ENCODE assay signal across 7 mouse cellular contexts in the genomic region with DNA sequence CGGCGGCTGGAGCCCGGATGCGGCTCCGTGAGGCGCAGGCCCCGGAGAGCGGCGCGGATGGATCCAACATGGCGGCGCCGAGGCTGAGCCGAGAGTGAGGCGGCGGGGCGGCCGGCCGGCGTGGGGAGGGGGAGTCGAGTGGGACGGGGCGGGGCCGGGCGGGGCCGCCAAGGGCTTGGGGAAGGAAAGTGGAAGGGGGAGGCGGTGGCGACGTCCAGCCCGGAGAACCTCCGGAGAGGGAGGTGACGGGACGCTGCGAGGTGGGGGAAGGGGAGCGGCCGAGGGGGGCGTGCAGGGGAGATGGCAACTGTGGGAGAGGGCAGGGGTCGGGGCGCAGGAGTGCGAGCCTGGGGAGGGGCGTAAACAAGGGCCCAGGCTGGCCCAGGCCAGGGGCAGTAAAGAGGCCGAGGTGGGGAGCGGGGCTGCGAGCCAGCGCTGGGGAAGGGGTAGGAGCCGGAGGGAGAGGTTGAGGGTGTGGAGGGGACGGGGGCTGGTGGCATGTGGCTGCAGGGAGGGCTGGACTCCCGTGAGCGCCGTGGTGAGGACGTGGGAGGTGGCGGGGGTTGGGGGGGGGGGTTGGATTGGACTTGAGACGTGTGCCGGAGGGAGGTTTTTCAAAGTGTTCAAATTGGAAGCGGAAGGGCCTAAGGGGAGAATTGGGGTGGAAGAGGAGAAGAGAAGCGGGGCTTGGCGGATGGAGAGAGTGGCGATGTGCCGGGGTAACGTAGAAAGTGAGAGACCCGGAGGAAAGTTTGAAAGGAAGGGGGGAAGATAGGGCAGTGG. TPM values are rescaled to one million over a fixed set of nuclear protein-coding genes. Genes with fewer than 3 reads are reported as not detected.
A peak's percentile ranks its signal among the peaks of the same experiment; 100 is the strongest.
DNase-seq lines count a peak whose midpoint lies in the region; ATAC-seq lines count a peak whose summit lies in the region.

No protein-coding gene starts in this region.

- H3K4me2 ChIP-seq in forebrain, embryonic 12.5 days = peak overlapping the region; percentile 85
- peak overlapping the region; percentile 96 for H3K4me2 ChIP-seq in intestine, embryonic 16.5 days (ENCODE audit: low read depth, low read length)

- no peaks in the 10 kb centered on the region for H3K9me3 ChIP-seq in forebrain, embryonic 12.5 days
- no peaks in the 10 kb centered on the region for H3K9me3 ChIP-seq in intestine, embryonic 16.5 days (ENCODE audit: control insufficient read depth, low read length)

- peak overlapping the region; percentile 98 for H3K27ac ChIP-seq in brown adipose tissue, adult 24 weeks (replicated peaks; ENCODE audit: low read depth, low read length)
- peak overlapping the region; percentile 99 for H3K27ac ChIP-seq in forebrain, embryonic 12.5 days
- peak overlapping the region; percentile 100 for H3K27ac ChIP-seq in intestine, embryonic 16.5 days (ENCODE audit: low read length)

- H3K9ac ChIP-seq in forebrain, embryonic 12.5 days = peak overlapping the region; percentile 92
- H3K9ac ChIP-seq in intestine, embryonic 16.5 days (ENCODE audit: low read depth, low read length) = peak overlapping the region; percentile 99

- WGBS in forebrain, embryonic 12.5 days = under 1% methylated on average over 49 of the region's 61 CpGs
- under 1% methylated on average over 61 of the region's 61 CpGs for WGBS in intestine, embryonic 16.5 days

- peaks cover 9% of the 10 kb centered on the region; the same call in 1 of the 2 replicates for H3K36me3 ChIP-seq in forebrain, embryonic 12.5 days (replicated peaks)
- no peaks in the 10 kb centered on the region for H3K36me3 ChIP-seq in intestine, embryonic 16.5 days (ENCODE audit: control insufficient read depth, insufficient read depth, low read length)

- peak overlapping the region; percentile 87 for H3K4me3 ChIP-seq in brown adipose tissue, adult 24 weeks (ENCODE audit: insufficient read depth, low read depth, low read length)
- peak overlapping the region; percentile 76 for H3K4me3 ChIP-seq in forebrain, embryonic 12.5 days (replicated peaks)
- peak overlapping the region; percentile 87 for H3K4me3 ChIP-seq in intestine, embryonic 16.5 days (ENCODE audit: low read length)

- ATAC-seq in forebrain, embryonic 12.5 days (ENCODE audit: low FRiP score) = peak; percentile 89
- peak; percentile 87 for ATAC-seq in intestine, embryonic 16.5 days

- H3K4me1 ChIP-seq in brown adipose tissue, adult 24 weeks (ENCODE audit: control insufficient read depth, insufficient read depth, insufficient read length, low read length) = no peaks in the 10 kb centered on the region; the same call in 1 of the 2 replicates
- H3K4me1 ChIP-seq in forebrain, embryonic 12.5 days = peaks cover 45% of the 10 kb centered on the region
- peaks cover 17% of the 10 kb centered on the region for H3K4me1 ChIP-seq in intestine, embryonic 16.5 days (ENCODE audit: control insufficient read depth, insufficient read depth, low read length)

- no peaks in the 10 kb centered on the region for H3K27me3 ChIP-seq in forebrain, embryonic 12.5 days
- no peaks in the 10 kb centered on the region for H3K27me3 ChIP-seq in intestine, embryonic 16.5 days (replicated peaks; ENCODE audit: control insufficient read depth, insufficient read depth, low read length)

- peak; percentile 82 for DNase-seq in urinary bladder, postnatal 14 days (ENCODE audit: low spot score)
- DNase-seq in urinary bladder, adult 18-20 months (ENCODE audit: low spot score in 2 of 2) = no peak
- peak; percentile 83 for DNase-seq in lung, postnatal 10 days
- peak; percentile 13 to 39 for DNase-seq in spleen, postnatal 36 days (ENCODE audit: low spot score in 2 of 2)

RNA-seq across cellular contexts. Expression of a gene that starts 0.7 kb away (rescaled TPM):
- polyA plus RNA-seq in brown adipose tissue, adult 24 weeks (2012; ENCODE audit: insufficient read depth, insufficient read length, missing spikeins) = 22.3 and 27.1 TPM in 2 replicates
- polyA plus RNA-seq in forebrain, embryonic 12.5 days (2016; fragmentation: Nextera tagmentation; extraction: Ambion mirVana) = 48.5 and 51.0 TPM in 2 replicates
- polyA plus RNA-seq in intestine, embryonic 16.5 days (2015; fragmentation: Nextera tagmentation; extraction: Ambion mirVana) = 42.6 and 46.8 TPM in 2 replicates

RNA-seq across cellular contexts. Expression of a gene that starts 15.8 kb away (rescaled TPM):
- polyA plus RNA-seq in brown adipose tissue, adult 24 weeks (2012; ENCODE audit: insufficient read depth, insufficient read length, missing spikeins) = 41.1 and 62.5 TPM in 2 replicates
- polyA plus RNA-seq in forebrain, embryonic 12.5 days (2016; fragmentation: Nextera tagmentation; extraction: Ambion mirVana) = 46.4 and 48.7 TPM in 2 replicates
- 57.6 and 60.9 TPM in 2 replicates for polyA plus RNA-seq in intestine, embryonic 16.5 days (2015; fragmentation: Nextera tagmentation; extraction: Ambion mirVana)

RNA-seq across cellular contexts. Expression of a gene that starts 15.8 kb away (rescaled TPM):
- polyA plus RNA-seq in brown adipose tissue, adult 24 weeks (2012; ENCODE audit: insufficient read depth, insufficient read length, missing spikeins) = 73.2 and 83.7 TPM in 2 replicates
- 167 and 178 TPM in 2 replicates for polyA plus RNA-seq in forebrain, embryonic 12.5 days (2016; fragmentation: Nextera tagmentation; extraction: Ambion mirVana)
- polyA plus RNA-seq in intestine, embryonic 16.5 days (2015; fragmentation: Nextera tagmentation; extraction: Ambion mirVana) = 83.5 and 99.0 TPM in 2 replicates

RNA-seq across cellular contexts. Expression of a gene that starts 31.0 kb away (rescaled TPM):
- polyA plus RNA-seq in brown adipose tissue, adult 24 weeks (2012; ENCODE audit: insufficient read depth, insufficient read length, missing spikeins) = not detected in 2 replicates
- 2.5 and 2.6 TPM in 2 replicates for polyA plus RNA-seq in forebrain, embryonic 12.5 days (2016; fragmentation: Nextera tagmentation; extraction: Ambion mirVana)
- 0.60 and 1.1 TPM in 2 replicates for polyA plus RNA-seq in intestine, embryonic 16.5 days (2015; fragmentation: Nextera tagmentation; extraction: Ambion mirVana)

RNA-seq across cellular contexts. Expression of a gene that starts 34.8 kb away (rescaled TPM):
- 149 and 183 TPM in 2 replicates for polyA plus RNA-seq in brown adipose tissue, adult 24 weeks (2012; ENCODE audit: insufficient read depth, insufficient read length, missing spikeins)
- polyA plus RNA-seq in forebrain, embryonic 12.5 days (2016; fragmentation: Nextera tagmentation; extraction: Ambion mirVana) = 94.8 and 98.4 TPM in 2 replicates
- polyA plus RNA-seq in intestine, embryonic 16.5 days (2015; fragmentation: Nextera tagmentation; extraction: Ambion mirVana) = 98.8 and 103 TPM in 2 replicates

Comparison
In these comparisons a context has a peak if more than half of its experiments do, and no peak if none do; other contexts are left out.
1. DNase-seq: peak in urinary bladder, postnatal 14 days (single experiment), lung, postnatal 10 days (single experiment) and spleen, postnatal 36 days (2 of 2); none in urinary bladder, adult 18-20 months (0 of 2).
2. Peak in every context shown above with its lines, with median percentiles within 50 percentile points of each other: H3K27ac ChIP-seq and H3K4me3 ChIP-seq.